Comparison of ENCODE assay signal across 8 mouse cellular contexts in genomic region chr1:79761917-79762271, GRCm38 (mm10). TPM values are rescaled to one million over a fixed set of nuclear protein-coding genes. Genes with fewer than 3 reads are reported as not detected.
DNase-seq lines count a peak whose midpoint lies in the region; ATAC-seq and TF ChIP-seq lines count a peak whose summit lies in the region.

No protein-coding gene starts in this region.

- DNase-seq in layer of hippocampus, adult 2 months (ENCODE audit: low spot score in 2 of 2), result no peak
- DNase-seq in layer of hippocampus, postnatal 36 days, result no peak
- DNase-seq in urinary bladder, postnatal 14 days (ENCODE audit: low spot score), result no peak
- no peak for DNase-seq in layer of hippocampus, adult 11-12 months (ENCODE audit: low spot score)
- DNase-seq in cerebellum, postnatal 36 days, result no peak

- peaks cover 25% of the 10 kb centered on the region for H3K4me1 ChIP-seq in embryonic facial prominence, embryonic 13.5 days
- peaks cover 10% of the 10 kb centered on the region for H3K4me1 ChIP-seq in intestine, embryonic 16.5 days (ENCODE audit: control insufficient read depth, insufficient read depth, low read length)

- peaks cover 38% of the 10 kb centered on the region for H3K79me2 ChIP-seq in myocyte (ENCODE audit: control insufficient read depth, insufficient read depth)

- 0% methylated on average over 6 of the region's 6 CpGs for WGBS in embryonic facial prominence, embryonic 13.5 days
- 1% methylated on average over 6 of the region's 6 CpGs for WGBS in intestine, embryonic 16.5 days

- H3K27me3 ChIP-seq in embryonic facial prominence, embryonic 13.5 days, result no peaks in the 10 kb centered on the region
- no peaks in the 10 kb centered on the region for H3K27me3 ChIP-seq in intestine, embryonic 16.5 days (replicated peaks; ENCODE audit: control insufficient read depth, insufficient read depth, low read length)
- no peaks in the 10 kb centered on the region for H3K27me3 ChIP-seq in myocyte (ENCODE audit: control insufficient read depth, insufficient read depth, insufficient read length)

- peak overlapping the region; percentile 93; the same call in 1 of the 2 replicates for H3K27ac ChIP-seq in layer of hippocampus, adult 2 months
- no peak overlapping the region for H3K27ac ChIP-seq in embryonic facial prominence, embryonic 13.5 days
- no peak overlapping the region for H3K27ac ChIP-seq in intestine, embryonic 16.5 days (ENCODE audit: low read length)

- peak; percentile 43 for TF ChIP-seq CTCF in layer of hippocampus, adult 2 months (conservative IDR thresholded peaks at IDR 0.05)

- H3K9ac ChIP-seq in embryonic facial prominence, embryonic 13.5 days, result 0 out of 2 replicates have a peak overlapping the region, but pooled peaks have one; percentile 32
- H3K9ac ChIP-seq in intestine, embryonic 16.5 days (ENCODE audit: low read depth, low read length), result no peak overlapping the region; the same call in 1 of the 2 replicates

- TF ChIP-seq POLR2A in myocyte (IDR thresholded peaks at IDR 0.05; ENCODE audit: insufficient read length, low read depth), result no peak

- H3K36me3 ChIP-seq in embryonic facial prominence, embryonic 13.5 days, result no peaks in the 10 kb centered on the region
- H3K36me3 ChIP-seq in intestine, embryonic 16.5 days (ENCODE audit: control insufficient read depth, insufficient read depth, low read length), result no peaks in the 10 kb centered on the region
- no peaks in the 10 kb centered on the region for H3K36me3 ChIP-seq in myocyte (ENCODE audit: control insufficient read depth, insufficient read depth)

- H3K9me3 ChIP-seq in embryonic facial prominence, embryonic 13.5 days, result no peaks in the 10 kb centered on the region
- H3K9me3 ChIP-seq in intestine, embryonic 16.5 days (ENCODE audit: control insufficient read depth, low read length), result no peaks in the 10 kb centered on the region

- peak overlapping the region; percentile 47 for H3ac ChIP-seq in myocyte (ENCODE audit: control insufficient read depth, insufficient read length)

- peak overlapping the region; percentile 86 for H3K4me2 ChIP-seq in embryonic facial prominence, embryonic 13.5 days
- peak overlapping the region; percentile 86 for H3K4me2 ChIP-seq in intestine, embryonic 16.5 days (ENCODE audit: low read depth, low read length)
- H3K4me2 ChIP-seq in myocyte (ENCODE audit: low read depth), result peak overlapping the region; percentile 92

- no peak for ATAC-seq in embryonic facial prominence, embryonic 13.5 days (ENCODE audit: insufficient number of reproducible peaks, insufficient read depth, low FRiP score, low TSS enrichment, low read depth)
- peak; percentile 27 for ATAC-seq in intestine, embryonic 16.5 days

- peak overlapping the region; percentile 100 for H3K4me3 ChIP-seq in layer of hippocampus, adult 2 months
- peak overlapping the region; percentile 68 for H3K4me3 ChIP-seq in embryonic facial prominence, embryonic 13.5 days
- peak overlapping the region; percentile 90 for H3K4me3 ChIP-seq in intestine, embryonic 16.5 days (ENCODE audit: low read length)
- H3K4me3 ChIP-seq in myocyte, result peak overlapping the region; percentile 93

TF ChIP-seq in myocyte, 11 proteins besides CTCF, POLR2A, EP300 and RAD21:
- TF ChIP-seq SRF (IDR thresholded peaks at IDR 0.05; ENCODE audit: control insufficient read depth, insufficient read length, low read depth) (no peak), MAX (IDR thresholded peaks at IDR 0.05; ENCODE audit: low read depth) (no peak), E2F4 (IDR thresholded peaks at IDR 0.05; ENCODE audit: insufficient read depth) (no peak), TCF3 (IDR thresholded peaks at IDR 0.05; ENCODE audit: insufficient read length, low read depth) (no peak), MYOD1 (IDR thresholded peaks at IDR 0.05; ENCODE audit: control insufficient read depth in 1 of 3, insufficient read length in 2 of 3, low read depth in 2 of 3) (no peak), TCF12 (IDR thresholded peaks at IDR 0.05; ENCODE audit: insufficient read depth, poor library complexity, severe bottlenecking) (no peak), MYOG (IDR thresholded peaks at IDR 0.05; ENCODE audit: control insufficient read depth in 1 of 3, insufficient read depth in 1 of 3, insufficient read length in 2 of 3, low read depth in 2 of 3) (no peak), REST (IDR thresholded peaks at IDR 0.05; ENCODE audit: insufficient read depth, insufficient read length) (no peak)
TF ChIP-seq in myocyte: peak in this region for 0.

RNA-seq across cellular contexts. Expression of gene Mrpl44, which starts 13.9 kb away (rescaled TPM):
- 10 to 100 TPM; 28.0 to 28.2 TPM for total RNA-seq in layer of hippocampus, adult 2 months (2021)
- total RNA-seq in layer of hippocampus, postnatal 36 days (2021), result 10 to 100 TPM; 26.1 to 29.9 TPM
- polyA plus RNA-seq in embryonic facial prominence, embryonic 13.5 days (2015; fragmentation: Nextera tagmentation; extraction: Ambion mirVana), result 49.7 and 60.0 TPM in 2 replicates
- polyA plus RNA-seq in intestine, embryonic 16.5 days (2015; fragmentation: Nextera tagmentation; extraction: Ambion mirVana), result 51.4 and 56.1 TPM in 2 replicates
- polyA plus RNA-seq in myocyte (2012; fragmentation: generic; extraction: Trizol), result 32.6 TPM

RNA-seq across cellular contexts. Expression of gene Wdfy1, which starts 14.0 kb away (rescaled TPM):
- total RNA-seq in layer of hippocampus, adult 2 months (2021), result 10 to 100 TPM; 38.0 to 40.2 TPM
- total RNA-seq in layer of hippocampus, postnatal 36 days (2021), result 10 to 100 TPM; 36.2 to 38.2 TPM
- 35.7 and 38.3 TPM in 2 replicates for polyA plus RNA-seq in embryonic facial prominence, embryonic 13.5 days (2015; fragmentation: Nextera tagmentation; extraction: Ambion mirVana)
- 34.9 and 39.3 TPM in 2 replicates for polyA plus RNA-seq in intestine, embryonic 16.5 days (2015; fragmentation: Nextera tagmentation; extraction: Ambion mirVana)
- 28.6 TPM for polyA plus RNA-seq in myocyte (2012; fragmentation: generic; extraction: Trizol)
